Mouse (Mus musculus): ENCODE data around the gene Esp22. TPM values are rescaled to one million over a fixed set of nuclear protein-coding genes. Genes with fewer than 3 reads are reported as not detected.
"Not testable (repeated sequence)": the region's sequence is repeated elsewhere in the genome, so short reads cannot be mapped to it uniquely, and the experiment has no call there.

Gene Esp22
- polyA plus RNA-seq (2016; fragmentation: Nextera tagmentation; extraction: Ambion mirVana) = not detected in 2 replicates

GRCm38 (mm10) chr17:39095034-39095433, at the start of gene Esp22:
Gene Esp22 (plus strand): TSS chr17:39095334.
- H3K4me3 ChIP-seq = no peak within 1 kb of the TSS
- no peaks in the 10 kb centered on the region for H3K36me3 ChIP-seq (replicated peaks)
- 92% methylated on average over 1 of the region's 1 CpGs for WGBS
- H3K9me3 ChIP-seq = peaks cover 21% of the 10 kb centered on the region; the same call in 1 of the 2 replicates
- no peaks in the 10 kb centered on the region for H3K27me3 ChIP-seq (replicated peaks; ENCODE audit: low read depth, poor library complexity, severe bottlenecking)
- no peak for DNase-seq (ENCODE audit: low spot score)
- H3K4me1 ChIP-seq = no peaks in the 10 kb centered on the region
- no peak within 1 kb of the TSS for H3K27ac ChIP-seq (replicated peaks)

GRCm38 (mm10) chr17:39063641-39064040, 31.5 kb upstream of the Esp22 start:
- Histone ChIP-seq H3K36me3 (replicated peaks) (no peaks in the 10 kb centered on the region), H3K4me3 (no peak overlapping the region), H3K9me3 (peaks cover 21% of the 10 kb centered on the region; the same call in 1 of the 2 replicates), H3K4me1 (no peaks in the 10 kb centered on the region), H3K27ac (replicated peaks) (no peak overlapping the region), H3K27me3 (replicated peaks; ENCODE audit: low read depth, poor library complexity, severe bottlenecking) (no peaks in the 10 kb centered on the region)
- DNase-seq (ENCODE audit: low spot score) = no peak

GRCm38 (mm10) chr17:39076937-39077336, 18.2 kb upstream of the Esp22 start, which contains the start of gene Esp23:
Gene Esp23 (minus strand): TSS chr17:39077037.
- no peak for DNase-seq (ENCODE audit: low spot score)
- H3K9me3 ChIP-seq = peaks cover 9% of the 10 kb centered on the region; the same call in 1 of the 2 replicates
- no peaks in the 10 kb centered on the region for H3K4me1 ChIP-seq
- H3K4me3 ChIP-seq = no peak within 1 kb of the TSS
- H3K27ac ChIP-seq (replicated peaks) = no peak within 1 kb of the TSS
- 48% methylated on average over 1 of the region's 1 CpGs for WGBS
- no peaks in the 10 kb centered on the region for H3K27me3 ChIP-seq (replicated peaks; ENCODE audit: low read depth, poor library complexity, severe bottlenecking)
- H3K36me3 ChIP-seq (replicated peaks) = no peaks in the 10 kb centered on the region

GRCm38 (mm10) chr17:39107126-39107525, 12.0 kb downstream of the Esp22 start:
- H3K4me3 ChIP-seq; H3K36me3 ChIP-seq (replicated peaks); H3K4me1 ChIP-seq; H3K27ac ChIP-seq (replicated peaks); H3K27me3 ChIP-seq (replicated peaks; ENCODE audit: low read depth, poor library complexity, severe bottlenecking): not testable (repeated sequence)
- WGBS = 75% methylated on average over 11 of the region's 11 CpGs
- DNase-seq (ENCODE audit: low spot score) = peak; percentile 9
- peaks cover 46% of the 10 kb centered on the region for H3K9me3 ChIP-seq

GRCm38 (mm10) chr17:39129156-39129555, 34.0 kb downstream of the Esp22 start:
- H3K36me3 ChIP-seq (replicated peaks); H3K27ac ChIP-seq (replicated peaks); H3K4me3 ChIP-seq; H3K4me1 ChIP-seq; H3K27me3 ChIP-seq (replicated peaks; ENCODE audit: low read depth, poor library complexity, severe bottlenecking); DNase-seq (ENCODE audit: low spot score): not testable (repeated sequence)
- 80% methylated on average over 12 of the region's 12 CpGs for WGBS
- peaks cover 36% of the 10 kb centered on the region; the same call in 1 of the 2 replicates for H3K9me3 ChIP-seq

Other genes starting within 250 kb of the Esp22 start
- not detected in 2 replicates for gene Esp24, start 58.6 kb upstream of the Esp22 start, polyA plus RNA-seq (2016; fragmentation: Nextera tagmentation; extraction: Ambion mirVana)
- not detected in 2 replicates for gene Gm21903, start 52.0 kb upstream of the Esp22 start, polyA plus RNA-seq (2016; fragmentation: Nextera tagmentation; extraction: Ambion mirVana)
- gene Esp23, start 18.3 kb upstream of the Esp22 start, polyA plus RNA-seq (2016; fragmentation: Nextera tagmentation; extraction: Ambion mirVana) = not detected in 2 replicates

All from embryonic facial prominence, embryonic 10.5 days (tissue).